Mouse (Mus musculus) C2C12 (cell line): ENCODE results near the gene Calr4. TPM values are rescaled to one million over a fixed set of nuclear protein-coding genes. Genes with fewer than 3 reads are reported as not detected.

Experiments
- H3K27me3 ChIP-seq: one replicate; pipeline ENCODE4 v1.6.1; 2011; ENCODE audit not compliant: control insufficient read depth, insufficient read depth, insufficient read length
- H3K36me3 ChIP-seq: one replicate; pipeline ENCODE4 v1.6.1; 2011; ENCODE audit not compliant: control insufficient read depth, insufficient read depth
- H3K4me3 ChIP-seq: one replicate; pipeline ENCODE4 v1.5.1; 2011; ENCODE audit warnings: mild to moderate bottlenecking, control low read depth; ENCODE audit not compliant: poor library complexity, insufficient read depth, severe bottlenecking
- H3K79me2 ChIP-seq: one replicate; pipeline ENCODE4 v1.6.1; 2011; ENCODE audit not compliant: control insufficient read depth, insufficient read depth
- H3K79me3 ChIP-seq: one replicate; pipeline ENCODE4 v1.6.1; 2011; ENCODE audit warnings: low read depth, control low read depth
- H3ac ChIP-seq: one replicate; pipeline ENCODE3; 2011; ENCODE audit warnings: low read depth; ENCODE audit not compliant: control insufficient read depth, insufficient read length
- CEBPB ChIP-seq: IDR thresholded peaks from one replicate; pipeline ENCODE4 v1.6.1; 2011; ENCODE audit warnings: low read depth, mild to moderate bottlenecking, control low read depth, moderate library complexity
- CTCF ChIP-seq: IDR thresholded peaks from one replicate; pipeline ENCODE4 v1.5.1; 2011; ENCODE audit not compliant: control insufficient read depth, insufficient read depth, insufficient read length
- FOSL1 ChIP-seq: IDR thresholded peaks from one replicate; pipeline ENCODE4 v1.8.0; 2011; ENCODE audit warnings: mild to moderate bottlenecking, low read length; ENCODE audit not compliant: poor library complexity, insufficient read depth, severe bottlenecking
- MAX ChIP-seq: IDR thresholded peaks from one replicate; pipeline ENCODE4 v1.6.1; 2011; ENCODE audit warnings: mild to moderate bottlenecking, control low read depth
- MYOD1 ChIP-seq: IDR thresholded peaks from one replicate; pipeline ENCODE4 v1.6.1; 2011; ENCODE audit warnings: low read depth; ENCODE audit not compliant: control insufficient read depth, insufficient read length
- MYOG ChIP-seq: IDR thresholded peaks from one replicate; pipeline ENCODE4 v1.6.1; 2011; ENCODE audit not compliant: control insufficient read depth, insufficient read length; ENCODE audit errors: extremely low read depth
- USF1 ChIP-seq: IDR thresholded peaks from one replicate; pipeline ENCODE4 v1.6.1; 2011; ENCODE audit warnings: low read depth, mild to moderate bottlenecking, control low read depth, moderate library complexity
- polyA plus RNA-seq: library from polyadenylated mRNA; unstranded; fragments of >200 nt; fragmentation: generic; extraction: Trizol; gene quantifications from one replicate; pipeline ENCODE4 v1.2.1, GENCODE M21; 2012; ENCODE audit warnings: missing spikeins

Calr4 gene
- polyA plus RNA-seq, 1 experiment = 0.04 TPM

DNA sequence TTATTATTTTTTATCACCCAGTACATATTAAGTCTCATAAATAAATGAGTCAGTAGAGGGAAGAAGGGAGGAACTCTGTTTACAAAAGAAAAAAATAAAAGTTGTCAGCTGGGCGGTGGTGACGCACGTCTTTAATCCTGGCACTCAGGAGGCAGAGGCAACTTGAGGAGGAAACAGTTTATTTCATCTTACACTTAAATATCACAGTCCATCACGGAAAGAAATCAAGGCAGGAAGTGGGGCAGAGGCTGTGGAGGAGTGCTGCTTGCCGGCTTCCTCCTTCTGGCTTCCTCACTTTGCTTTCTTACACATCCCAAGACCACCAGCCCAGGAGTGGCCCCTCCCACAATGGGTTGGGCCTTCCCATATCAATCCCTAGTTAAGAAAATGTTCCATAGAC lies 8.2 kb upstream of the Calr4 start:
- H3K27me3 ChIP-seq = no peaks in the 10 kb centered on the region
- no peak overlapping the region for H3ac ChIP-seq
- H3K79me2 ChIP-seq = no peaks in the 10 kb centered on the region
- no peak for TF ChIP-seq CEBPB
- no peak for TF ChIP-seq CTCF
- TF ChIP-seq FOSL1 = no peak
- TF ChIP-seq MAX = no peak
- no peak for TF ChIP-seq MYOG
- TF ChIP-seq MYOD1 = no peak
- TF ChIP-seq USF1 = no peak
- no peaks in the 10 kb centered on the region for H3K36me3 ChIP-seq
- no peak overlapping the region for H3K4me3 ChIP-seq
- H3K79me3 ChIP-seq = no peaks in the 10 kb centered on the region

DNA sequence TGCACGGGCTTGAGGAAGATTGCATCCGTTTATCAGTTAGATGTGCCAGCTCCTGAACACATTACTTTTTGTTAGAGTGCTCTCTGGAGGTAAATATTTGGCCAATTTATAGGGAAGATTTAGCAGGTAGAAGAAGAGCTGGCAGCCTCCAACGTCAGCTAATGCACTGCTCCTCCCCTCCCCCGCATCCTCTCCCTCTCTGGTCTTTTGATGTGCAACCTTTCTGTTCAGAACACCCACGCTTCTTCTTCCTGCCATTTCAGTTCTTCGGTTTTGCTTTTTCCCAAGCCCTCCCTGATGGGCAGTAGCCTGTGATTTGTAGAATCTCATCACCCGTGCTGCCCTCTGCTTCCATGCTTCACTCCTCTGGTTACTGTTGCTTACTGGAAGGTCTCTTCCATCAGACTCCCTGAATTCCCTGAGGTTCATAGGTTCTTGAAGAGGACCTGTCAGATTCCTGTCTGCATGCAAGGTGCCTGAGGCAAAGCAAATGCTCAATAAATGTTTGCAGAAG lies 4.5 kb upstream of the Calr4 start:
- no peaks in the 10 kb centered on the region for H3K36me3 ChIP-seq
- no peaks in the 10 kb centered on the region for H3K79me2 ChIP-seq
- H3K4me3 ChIP-seq = no peak overlapping the region
- no peaks in the 10 kb centered on the region for H3K79me3 ChIP-seq
- TF ChIP-seq MAX = no peak
- no peak for TF ChIP-seq CEBPB
- no peak for TF ChIP-seq MYOD1
- no peak for TF ChIP-seq MYOG
- no peak for TF ChIP-seq USF1
- TF ChIP-seq FOSL1 = no peak
- TF ChIP-seq CTCF = no peak
- H3ac ChIP-seq = no peak overlapping the region
- H3K27me3 ChIP-seq = no peaks in the 10 kb centered on the region

DNA sequence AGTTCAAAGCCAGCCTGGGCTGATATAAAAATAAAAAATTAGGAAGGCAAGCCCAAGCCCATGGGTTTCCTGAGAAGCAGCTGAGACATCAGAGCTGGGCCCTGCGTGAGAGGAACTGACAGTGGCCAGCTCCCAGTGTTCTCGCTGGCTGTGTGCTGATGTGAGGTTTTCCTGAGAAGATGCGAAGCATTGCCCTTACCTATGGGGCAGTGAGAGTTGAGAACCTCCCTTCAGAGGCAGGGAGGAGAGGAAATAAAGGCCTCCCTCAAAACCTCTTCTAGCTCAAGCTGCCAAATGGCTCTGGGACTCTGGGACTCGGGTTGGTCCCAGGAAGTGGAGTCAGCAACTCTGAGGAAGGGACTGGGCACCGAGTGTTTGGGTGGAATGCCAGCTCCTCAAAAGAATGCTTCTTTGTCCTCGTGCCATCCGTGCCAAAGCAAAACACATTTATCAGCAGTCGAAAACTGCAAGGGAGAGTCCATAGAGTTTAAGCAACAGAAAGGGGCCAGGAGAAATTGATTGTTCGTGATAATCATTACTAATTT lies 593 bp downstream of the Calr4 start:
- H3K27me3 ChIP-seq = no peaks in the 10 kb centered on the region
- H3K79me2 ChIP-seq = no peaks in the 10 kb centered on the region
- TF ChIP-seq MYOD1 (no peak), FOSL1 (no peak), CEBPB (no peak), CTCF (no peak), MYOG (no peak), USF1 (no peak), MAX (no peak)
- H3K36me3 ChIP-seq = no peaks in the 10 kb centered on the region
- no peak overlapping the region for H3K4me3 ChIP-seq
- no peaks in the 10 kb centered on the region for H3K79me3 ChIP-seq
- no peak overlapping the region for H3ac ChIP-seq

DNA sequence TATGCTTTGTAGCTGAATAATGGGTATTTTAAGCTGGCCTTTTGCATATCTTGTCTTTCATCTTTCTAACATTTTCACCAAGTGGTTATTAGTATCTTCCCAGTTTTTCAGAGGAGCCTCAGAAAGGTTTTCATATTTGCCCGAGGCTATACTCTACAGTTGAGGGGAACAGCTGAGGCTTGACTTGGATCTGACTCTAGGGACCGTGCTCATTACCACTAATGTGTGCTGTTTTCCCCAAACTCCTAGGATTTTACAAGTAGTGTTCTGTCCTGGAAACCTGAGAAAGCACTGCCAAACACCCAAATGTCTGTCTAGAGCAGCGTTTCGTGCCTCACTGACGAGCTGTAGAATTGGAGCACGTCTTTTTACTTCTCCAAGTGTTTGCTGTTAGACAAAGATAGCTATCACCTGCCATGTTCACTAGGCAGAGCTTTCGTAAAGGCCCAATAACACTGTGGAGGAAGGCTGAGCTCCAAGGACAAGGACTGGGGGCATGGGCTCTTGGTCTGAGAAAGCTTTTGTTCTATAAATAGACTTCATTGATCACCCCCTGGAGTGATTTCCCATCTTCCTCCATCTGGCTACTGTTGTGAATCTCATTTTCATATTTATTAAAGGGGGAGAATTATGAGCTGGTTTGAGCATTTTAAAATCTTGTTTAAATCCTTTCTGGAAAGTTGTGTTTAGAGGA lies 2.0 kb downstream of the Calr4 start:
- Histone ChIP-seq H3ac (no peak overlapping the region), H3K79me2 (no peaks in the 10 kb centered on the region), H3K27me3 (no peaks in the 10 kb centered on the region), H3K4me3 (no peak overlapping the region), H3K79me3 (no peaks in the 10 kb centered on the region), H3K36me3 (no peaks in the 10 kb centered on the region)
- no peak for TF ChIP-seq FOSL1
- no peak for TF ChIP-seq CTCF
- TF ChIP-seq MYOD1 = no peak
- no peak for TF ChIP-seq MYOG
- no peak for TF ChIP-seq MAX
- TF ChIP-seq CEBPB = no peak
- TF ChIP-seq USF1 = no peak

DNA sequence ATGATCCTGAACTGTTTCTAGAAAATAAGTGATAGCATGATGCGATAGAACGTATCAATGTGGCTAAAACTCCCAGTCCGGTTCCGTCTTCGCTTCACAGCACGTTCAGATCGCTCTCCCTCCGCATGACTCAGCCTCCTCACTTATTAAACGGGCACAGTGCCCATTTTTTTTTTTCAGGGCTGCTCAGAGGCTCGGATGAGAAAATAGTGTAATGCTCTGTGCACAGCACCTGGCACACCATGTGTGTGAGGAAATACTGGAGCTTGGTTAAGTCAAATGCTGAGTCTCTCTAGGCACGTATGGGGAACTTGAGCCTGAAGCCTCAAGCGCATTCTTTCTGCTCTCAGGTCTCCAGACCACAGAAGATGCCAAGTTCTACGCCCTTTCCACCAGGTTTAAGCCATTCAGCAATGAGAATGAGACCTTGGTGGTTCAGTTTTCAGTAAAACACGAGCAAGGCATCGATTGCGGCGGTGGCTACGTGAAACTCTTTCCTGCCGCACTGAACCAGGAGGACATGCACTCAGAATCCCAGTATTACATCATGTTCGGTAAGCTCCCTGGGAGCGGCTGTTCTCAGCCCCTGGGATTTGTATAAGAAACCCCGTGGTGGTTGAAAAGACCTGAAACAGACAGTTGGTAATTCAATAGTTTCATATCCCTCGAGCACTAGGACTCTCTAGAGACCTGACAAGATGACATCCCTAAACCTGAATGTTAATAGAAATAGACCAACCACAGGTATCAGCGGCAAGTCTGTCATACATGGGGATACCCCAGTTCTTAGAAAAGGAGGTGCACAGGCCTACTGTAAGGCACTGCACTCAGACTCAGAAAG lies 4.4 kb downstream of the Calr4 start:
- TF ChIP-seq MYOD1 (no peak), CEBPB (no peak), MYOG (no peak), USF1 (no peak), CTCF (no peak), MAX (no peak)
- Histone ChIP-seq H3K27me3 (no peaks in the 10 kb centered on the region), H3K4me3 (no peak overlapping the region), H3K79me3 (no peaks in the 10 kb centered on the region), H3ac (no peak overlapping the region), H3K36me3 (no peaks in the 10 kb centered on the region), H3K79me2 (no peaks in the 10 kb centered on the region)
